Mouse (Mus musculus) intestine, embryonic 14.5 days (tissue): ENCODE results near the gene Smtn. TPM values are rescaled to one million over a fixed set of nuclear protein-coding genes. Genes with fewer than 3 reads are reported as not detected.

ENCODE experiments used
- ATAC-seq: fragments of 200-750 bp; cut with Nextera tagmentation; replicated peaks from 2 replicates; pipeline ENCODE4 v1.8.0; 2017; ENCODE audit warnings: low read depth, moderate number of reproducible peaks, moderate TSS enrichment, moderate library complexity; ENCODE audit not compliant: low FRiP score, low TSS enrichment
- DNase-seq: peaks from one replicate; pipeline ENCODE4 v3.0.0-alpha.2; 2018; ENCODE audit warnings: low spot score
- H3K27ac ChIP-seq: fragments of 300-500 bp; sonication (generic); 2 replicates; pipeline ENCODE4 v1.5.1; 2014; ENCODE audit warnings: low read depth, mild to moderate bottlenecking, control low read depth
- H3K27me3 ChIP-seq: fragments of 300-500 bp; sonication (generic); replicated peaks from 2 replicates; pipeline ENCODE4 v1.6.1; 2014; ENCODE audit warnings: low read length, control low read depth; ENCODE audit not compliant: control insufficient read depth, insufficient read depth
- H3K36me3 ChIP-seq: fragments of 300-500 bp; sonication (generic); 2 replicates; pipeline ENCODE4 v1.6.1; 2014; ENCODE audit warnings: low read length, control low read depth; ENCODE audit not compliant: control insufficient read depth, insufficient read depth
- H3K4me1 ChIP-seq: fragments of 300-500 bp; sonication (generic); replicated peaks from 2 replicates; pipeline ENCODE4 v1.6.1; 2014; ENCODE audit warnings: low read length, control low read depth, mixed read lengths; ENCODE audit not compliant: control insufficient read depth, insufficient read depth
- H3K4me2 ChIP-seq: fragments of 300-500 bp; sonication (generic); 2 replicates; pipeline ENCODE4 v1.6.1; 2014; ENCODE audit warnings: low read length
- H3K4me3 ChIP-seq: fragments of 300-500 bp; sonication (generic); 2 replicates; pipeline ENCODE4 v1.5.1; 2014; ENCODE audit warnings: low read depth, low read length, control low read depth, mixed read lengths
- H3K9ac ChIP-seq: fragments of 300-500 bp; sonication (generic); 2 replicates; pipeline ENCODE4 v1.6.1; 2014; ENCODE audit warnings: mild to moderate bottlenecking, low read length
- H3K9me3 ChIP-seq: fragments of 300-500 bp; sonication (generic); 2 replicates; pipeline ENCODE4 v1.6.1; 2016; ENCODE audit warnings: low read length, control low read depth; ENCODE audit not compliant: control insufficient read depth
- WGBS: fragments of 180-500 bp; shearing (Covaris S2); extraction: QIAGEN DNeasy Blood & Tissue Kit; methylation state at CpG from one replicate; pipeline ENCODE4 v1.1.7; 2014; 5-methylcytosine and 5-hydroxymethylcytosine counted together
- polyA plus RNA-seq: library from polyadenylated mRNA; unstranded; fragments of >200 nt; fragmentation: Nextera tagmentation; extraction: Ambion mirVana; gene quantifications from 2 replicates; pipeline ENCODE4 v1.2.1, GENCODE M21; 2014

The Smtn gene
- 87.0 and 88.2 TPM in 2 replicates for polyA plus RNA-seq

GRCm38 (mm10) chr11:3540451-3541085 lies at the start of gene Smtn:
TSS of gene Smtn (minus strand) at chr11:3540612.
- H3K9ac ChIP-seq = peak within 1 kb of the TSS; percentile 31
- peak within 1 kb of the TSS; percentile 67 for H3K4me3 ChIP-seq
- peaks cover 7% of the 10 kb centered on the region for H3K36me3 ChIP-seq
- no peak within 1 kb of the TSS for H3K27ac ChIP-seq
- 91% methylated on average over 23 of the region's 23 CpGs for WGBS
- peaks cover 7% of the 10 kb centered on the region; the same call in 1 of the 2 replicates for H3K9me3 ChIP-seq
- ATAC-seq = no peak
- H3K4me1 ChIP-seq = peaks cover 27% of the 10 kb centered on the region
- peak within 1 kb of the TSS; percentile 73 for H3K4me2 ChIP-seq
- no peak for DNase-seq
- H3K27me3 ChIP-seq = no peaks in the 10 kb centered on the region

GRCm38 (mm10) chr11:3588036-3588672 lies 47.7 kb upstream of the Smtn start:
- H3K36me3 ChIP-seq = no peaks in the 10 kb centered on the region
- ATAC-seq (no peak), DNase-seq (no peak)
- 73% methylated on average over 11 of the region's 11 CpGs for WGBS
- H3K4me2 ChIP-seq = no peak overlapping the region
- no peak overlapping the region for H3K9ac ChIP-seq
- no peak overlapping the region for H3K27ac ChIP-seq
- 0 out of 2 replicates have a peak, but pooled peaks cover 2% of the 10 kb centered on the region for H3K9me3 ChIP-seq
- no peaks in the 10 kb centered on the region for H3K27me3 ChIP-seq
- 0 out of 2 replicates have a peak, but pooled peaks cover 2% of the 10 kb centered on the region for H3K4me1 ChIP-seq
- H3K4me3 ChIP-seq = no peak overlapping the region

- Histone ChIP-seq H3K4me2 (no peak overlapping the region), H3K4me3 (no peak overlapping the region), H3K4me1 (0 out of 2 replicates have a peak, but pooled peaks cover 2% of the 10 kb centered on the region), H3K36me3 (no peaks in the 10 kb centered on the region), H3K9ac (no peak overlapping the region), H3K27ac (no peak overlapping the region), H3K27me3 (no peaks in the 10 kb centered on the region), H3K9me3 (0 out of 2 replicates have a peak, but pooled peaks cover 2% of the 10 kb centered on the region)
- 28% methylated on average over 4 of the region's 4 CpGs for WGBS
- ATAC-seq (no peak), DNase-seq (no peak)
Observed at GRCm38 (mm10) chr11:3587350-3587749, 46.9 kb upstream of the Smtn start.

- DNase-seq (no peak), ATAC-seq (no peak)
- H3K4me2 ChIP-seq = no peak overlapping the region
- H3K4me1 ChIP-seq = 0 out of 2 replicates have a peak, but pooled peaks cover 2% of the 10 kb centered on the region
- no peak overlapping the region for H3K4me3 ChIP-seq
- H3K27ac ChIP-seq = no peak overlapping the region
- 0 out of 2 replicates have a peak, but pooled peaks cover 2% of the 10 kb centered on the region for H3K9me3 ChIP-seq
- no peaks in the 10 kb centered on the region for H3K27me3 ChIP-seq
- no peak overlapping the region for H3K9ac ChIP-seq
- H3K36me3 ChIP-seq = no peaks in the 10 kb centered on the region
- WGBS = 65% methylated on average over 6 of the region's 6 CpGs
Observed at GRCm38 (mm10) chr11:3585983-3586618, 45.7 kb upstream of the Smtn start.

- 0 out of 2 replicates have a peak, but pooled peaks cover 2% of the 10 kb centered on the region for H3K4me1 ChIP-seq
- ATAC-seq = no peak
- no peak for DNase-seq
- H3K9me3 ChIP-seq = 0 out of 2 replicates have a peak, but pooled peaks cover 2% of the 10 kb centered on the region
- H3K9ac ChIP-seq = no peak overlapping the region
- no peak overlapping the region for H3K4me3 ChIP-seq
- H3K27me3 ChIP-seq = no peaks in the 10 kb centered on the region
- H3K36me3 ChIP-seq = no peaks in the 10 kb centered on the region
- no peak overlapping the region for H3K27ac ChIP-seq
- H3K4me2 ChIP-seq = no peak overlapping the region
- 49% methylated on average over 5 of the region's 5 CpGs for WGBS
Observed at GRCm38 (mm10) chr11:3583127-3583526, 42.7 kb upstream of the Smtn start.

- Histone ChIP-seq H3K9ac (no peak overlapping the region), H3K4me2 (no peak overlapping the region), H3K36me3 (no peaks in the 10 kb centered on the region), H3K4me1 (no peaks in the 10 kb centered on the region), H3K27ac (no peak overlapping the region), H3K4me3 (no peak overlapping the region), H3K9me3 (0 out of 2 replicates have a peak, but pooled peaks cover 2% of the 10 kb centered on the region), H3K27me3 (no peaks in the 10 kb centered on the region)
- DNase-seq (no peak), ATAC-seq (no peak)
- WGBS = 94% methylated on average over 4 of the region's 4 CpGs
Observed at GRCm38 (mm10) chr11:3581908-3582307, 41.5 kb upstream of the Smtn start.

- Histone ChIP-seq H3K36me3 (no peaks in the 10 kb centered on the region), H3K27me3 (no peaks in the 10 kb centered on the region), H3K27ac (no peak overlapping the region), H3K9me3 (0 out of 2 replicates have a peak, but pooled peaks cover 2% of the 10 kb centered on the region), H3K4me3 (no peak overlapping the region), H3K9ac (no peak overlapping the region), H3K4me1 (peaks cover 3% of the 10 kb centered on the region; the same call in 1 of the 2 replicates), H3K4me2 (no peak overlapping the region)
- DNase-seq (no peak), ATAC-seq (no peak)
- WGBS = 70% methylated on average over 7 of the region's 7 CpGs
Observed at GRCm38 (mm10) chr11:3580306-3581084, 40.1 kb upstream of the Smtn start.

GRCm38 (mm10) chr11:3578050-3578725 lies 37.8 kb upstream of the Smtn start:
- Histone ChIP-seq H3K4me1 (peaks cover 22% of the 10 kb centered on the region), H3K9ac (no peak overlapping the region), H3K36me3 (no peaks in the 10 kb centered on the region), H3K9me3 (no peaks in the 10 kb centered on the region), H3K4me2 (no peak overlapping the region), H3K27ac (no peak overlapping the region), H3K4me3 (no peak overlapping the region), H3K27me3 (no peaks in the 10 kb centered on the region)
- WGBS = 78% methylated on average over 10 of the region's 10 CpGs
- DNase-seq = no peak
- ATAC-seq = no peak
